Mouse (Mus musculus) embryonic facial prominence, embryonic 10.5 days (tissue): ENCODE measurements at regions not wholly inside any gene's neighbourhood (a gene's known extent, or its start where the extent isn't known, plus 50 kb on each side); places are given as distances from the start of the nearest gene placed in this dataset.
A peak's percentile ranks its signal among the peaks of the same experiment; 100 is the strongest.

Experiments
- DNase-seq: peaks from one replicate; pipeline ENCODE4 v3.0.0-alpha.2; 2017; ENCODE audit warnings: low spot score
- H3K27ac ChIP-seq: fragments of 300-500 bp; sonication (generic); replicated peaks from 2 replicates; pipeline ENCODE4 v1.5.1; 2016; ENCODE audit warnings: mild to moderate bottlenecking
- H3K27me3 ChIP-seq: fragments of 300-500 bp; sonication (generic); replicated peaks from 2 replicates; pipeline ENCODE4 v1.6.1; 2016; ENCODE audit warnings: low read depth, mild to moderate bottlenecking; ENCODE audit not compliant: poor library complexity, severe bottlenecking
- H3K36me3 ChIP-seq: fragments of 300-500 bp; sonication (generic); replicated peaks from 2 replicates; pipeline ENCODE4 v1.6.1; 2016; ENCODE audit warnings: mild to moderate bottlenecking, moderate library complexity
- H3K4me1 ChIP-seq: fragments of 300-500 bp; sonication (generic); 2 replicates; pipeline ENCODE4 v1.6.1; 2016
- H3K4me3 ChIP-seq: fragments of 300-500 bp; sonication (generic); 2 replicates; pipeline ENCODE4 v1.5.1; 2016; ENCODE audit warnings: mild to moderate bottlenecking, moderate library complexity
- H3K9me3 ChIP-seq: fragments of 300-500 bp; sonication (generic); 2 replicates; pipeline ENCODE4 v1.6.1; 2016; ENCODE audit warnings: mild to moderate bottlenecking
- WGBS: fragments of 180-500 bp; shearing (Covaris S2); methylation state at CpG from one replicate; pipeline ENCODE4 v1.1.7; 2016; 5-methylcytosine and 5-hydroxymethylcytosine counted together

DNA sequence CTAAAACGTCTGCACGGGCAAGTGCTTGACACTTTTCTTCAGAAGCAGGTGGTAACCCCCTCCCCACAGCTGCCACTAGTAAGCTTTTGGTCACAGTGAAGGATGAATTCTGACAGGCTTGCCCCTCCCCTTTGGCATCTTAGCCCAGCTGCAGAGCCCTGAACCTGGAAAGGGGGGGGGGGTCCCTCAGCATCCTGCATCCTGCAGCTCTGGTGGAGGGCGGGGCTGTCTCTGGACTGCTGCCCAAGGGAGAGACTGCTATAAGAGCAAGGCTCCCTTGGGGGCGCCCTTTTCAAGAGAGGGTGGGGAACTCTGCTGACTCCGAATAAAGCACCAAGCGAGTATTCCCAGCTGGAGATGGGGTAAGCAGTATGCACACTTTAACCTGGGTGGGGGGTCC lies 62.8 kb upstream of the Frmpd3 start:
- Histone ChIP-seq H3K27ac (no peak overlapping the region), H3K27me3 (peaks cover 99% of the 10 kb centered on the region), H3K36me3 (no peaks in the 10 kb centered on the region), H3K9me3 (no peaks in the 10 kb centered on the region), H3K4me1 (0 out of 2 replicates have a peak, but pooled peaks cover 8% of the 10 kb centered on the region), H3K4me3 (no peak overlapping the region)
- peak; percentile 37 for DNase-seq
- 23% methylated on average over 6 of the region's 6 CpGs for WGBS

DNA sequence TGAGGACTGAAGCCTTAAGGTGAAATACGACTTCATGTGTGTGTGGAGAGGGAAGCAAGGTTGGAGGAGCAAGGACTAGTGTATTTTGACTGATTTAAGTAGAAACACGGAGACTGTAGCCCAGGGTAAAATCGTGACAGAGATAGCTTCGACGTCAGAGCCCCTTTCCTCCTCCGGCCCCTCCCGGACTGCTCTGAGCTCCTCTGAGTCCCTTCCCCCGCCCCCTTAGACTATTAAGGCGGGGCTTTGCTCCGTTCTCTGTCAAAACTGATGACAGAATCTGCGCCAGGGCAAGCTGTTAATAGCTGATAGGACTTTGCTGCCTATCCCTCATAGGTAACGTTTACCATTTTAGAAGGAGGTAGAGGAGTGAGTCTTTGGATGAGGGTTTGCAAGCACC lies 62.0 kb upstream of the Frmpd3 start:
- H3K36me3 ChIP-seq, result no peaks in the 10 kb centered on the region
- no peak for DNase-seq
- H3K4me3 ChIP-seq, result 0 out of 2 replicates have a peak overlapping the region, but pooled peaks have one; percentile 8
- 0 out of 2 replicates have a peak, but pooled peaks cover 8% of the 10 kb centered on the region for H3K4me1 ChIP-seq
- H3K27me3 ChIP-seq, result peaks cover 98% of the 10 kb centered on the region
- WGBS, result 18% methylated on average over 12 of the region's 12 CpGs
- H3K27ac ChIP-seq, result no peak overlapping the region
- H3K9me3 ChIP-seq, result no peaks in the 10 kb centered on the region
